ENCODE assay signal across 7 mouse cellular contexts in genomic region chr16:10489904-10490457, GRCm38 (mm10). TPM values are rescaled to one million over a fixed set of nuclear protein-coding genes. Genes with fewer than 3 reads are reported as not detected.
DNase-seq lines count a peak whose midpoint lies in the region; ATAC-seq and TF ChIP-seq lines count a peak whose summit lies in the region.

No protein-coding gene starts in this region.

- no peak for DNase-seq in lung, postnatal 0 days (ENCODE audit: low spot score)
- no peak for DNase-seq in lung, adult 18-20 months
- DNase-seq in limb, embryonic 14.5 days (ENCODE audit: low spot score) = no peak
- DNase-seq in urinary bladder, adult 2 months (ENCODE audit: low spot score) = no peak

- H3K4me1 ChIP-seq in lung, postnatal 0 days (ENCODE audit: insufficient read depth, low read depth, low read length) = no peaks in the 10 kb centered on the region
- H3K4me1 ChIP-seq in forebrain, embryonic 15.5 days = peaks cover 4% of the 10 kb centered on the region
- 0 out of 2 replicates have a peak, but pooled peaks cover 3% of the 10 kb centered on the region for H3K4me1 ChIP-seq in limb, embryonic 14.5 days (ENCODE audit: control insufficient read depth, insufficient read depth, low read length)
- H3K4me1 ChIP-seq in stomach, embryonic 15.5 days = no peaks in the 10 kb centered on the region

- 0 out of 2 replicates have a peak overlapping the region, but pooled peaks have one; percentile 12 for H3K9ac ChIP-seq in lung, postnatal 0 days (replicated peaks; ENCODE audit: low read depth)
- H3K9ac ChIP-seq in forebrain, embryonic 15.5 days (replicated peaks) = no peak overlapping the region
- no peak overlapping the region for H3K9ac ChIP-seq in limb, embryonic 14.5 days (ENCODE audit: low read depth, low read length, severe bottlenecking)
- H3K9ac ChIP-seq in stomach, embryonic 15.5 days = no peak overlapping the region

- no peaks in the 10 kb centered on the region for H3K27me3 ChIP-seq in lung, postnatal 0 days (replicated peaks; ENCODE audit: insufficient read depth, low read length)
- 0 out of 2 replicates have a peak, but pooled peaks cover 5% of the 10 kb centered on the region for H3K27me3 ChIP-seq in forebrain, embryonic 15.5 days
- 0 out of 2 replicates have a peak, but pooled peaks cover 9% of the 10 kb centered on the region for H3K27me3 ChIP-seq in limb, embryonic 14.5 days (ENCODE audit: control insufficient read depth, insufficient read depth, low read length)
- H3K27me3 ChIP-seq in stomach, embryonic 15.5 days (replicated peaks) = no peaks in the 10 kb centered on the region

- no peak for TF ChIP-seq EP300 in lung, postnatal 0 days (IDR thresholded peaks at IDR 0.05)

- H3K4me2 ChIP-seq in lung, postnatal 0 days (replicated peaks; ENCODE audit: low read depth, low read length) = peak overlapping the region; percentile 51
- peak overlapping the region; percentile 17 for H3K4me2 ChIP-seq in forebrain, embryonic 15.5 days (replicated peaks)
- peak overlapping the region; percentile 42 for H3K4me2 ChIP-seq in limb, embryonic 14.5 days (replicated peaks; ENCODE audit: low read depth, low read length, severe bottlenecking)
- peak overlapping the region; percentile 47 for H3K4me2 ChIP-seq in stomach, embryonic 15.5 days

- ATAC-seq in lung, postnatal 0 days = no peak
- no peak for ATAC-seq in forebrain, embryonic 15.5 days (replicated peaks)
- ATAC-seq in limb, embryonic 14.5 days (ENCODE audit: low FRiP score, low read depth) = no peak
- no peak for ATAC-seq in stomach, embryonic 15.5 days (ENCODE audit: insufficient read depth, low FRiP score, low read depth)
- ATAC-seq in megakaryocyte progenitor cell, adult 5-6 weeks (replicated peaks; ENCODE audit: poor library complexity) = no peak

- TF ChIP-seq POLR2A in limb, embryonic 14.5 days (IDR thresholded peaks at IDR 0.05; ENCODE audit: borderline replicate concordance, extremely low read depth, insufficient read depth, insufficient read length) = no peak

- H3K36me3 ChIP-seq in lung, postnatal 0 days (ENCODE audit: insufficient read depth, low read length) = no peaks in the 10 kb centered on the region
- H3K36me3 ChIP-seq in forebrain, embryonic 15.5 days = no peaks in the 10 kb centered on the region
- H3K36me3 ChIP-seq in limb, embryonic 14.5 days (ENCODE audit: control insufficient read depth, insufficient read depth, low read length) = no peaks in the 10 kb centered on the region
- H3K36me3 ChIP-seq in stomach, embryonic 15.5 days = no peaks in the 10 kb centered on the region

- 16% methylated on average over 12 of the region's 14 CpGs for WGBS in lung, postnatal 0 days
- 20% methylated on average over 14 of the region's 14 CpGs for WGBS in forebrain, embryonic 15.5 days
- WGBS in limb, embryonic 14.5 days = 24% methylated on average over 14 of the region's 14 CpGs
- 22% methylated on average over 12 of the region's 14 CpGs for WGBS in stomach, embryonic 15.5 days

- no peak overlapping the region for H3K27ac ChIP-seq in lung, postnatal 0 days (ENCODE audit: low read length)
- no peak overlapping the region for H3K27ac ChIP-seq in forebrain, embryonic 15.5 days (replicated peaks)
- no peak overlapping the region for H3K27ac ChIP-seq in limb, embryonic 14.5 days (replicated peaks; ENCODE audit: low read depth, low read length)
- no peak overlapping the region for H3K27ac ChIP-seq in stomach, embryonic 15.5 days

- no peak for TF ChIP-seq CTCF in lung, postnatal 0 days (IDR thresholded peaks at IDR 0.05)

- H3K9me3 ChIP-seq in lung, postnatal 0 days (ENCODE audit: low read length) = no peaks in the 10 kb centered on the region
- H3K9me3 ChIP-seq in forebrain, embryonic 15.5 days = no peaks in the 10 kb centered on the region
- no peaks in the 10 kb centered on the region for H3K9me3 ChIP-seq in limb, embryonic 14.5 days (ENCODE audit: control insufficient read depth, low read length)
- no peaks in the 10 kb centered on the region for H3K9me3 ChIP-seq in stomach, embryonic 15.5 days

- H3K4me3 ChIP-seq in lung, postnatal 0 days (ENCODE audit: low read depth, low read length) = peak overlapping the region; percentile 24
- peak overlapping the region; percentile 11 for H3K4me3 ChIP-seq in forebrain, embryonic 15.5 days
- H3K4me3 ChIP-seq in limb, embryonic 14.5 days (replicated peaks; ENCODE audit: low read length) = 0 out of 2 replicates have a peak overlapping the region, but pooled peaks have one; percentile 13
- H3K4me3 ChIP-seq in stomach, embryonic 15.5 days (replicated peaks) = peak overlapping the region; percentile 9; the same call in 1 of the 2 replicates

RNA-seq across cellular contexts. Expression of gene Ciita, which starts 10.1 kb away (rescaled TPM):
- polyA plus RNA-seq in lung, postnatal 0 days (2015; fragmentation: Nextera tagmentation; extraction: Ambion mirVana) = 1.3 and 1.4 TPM in 2 replicates
- polyA plus RNA-seq in forebrain, embryonic 15.5 days (2015; fragmentation: Nextera tagmentation; extraction: Ambion mirVana) = 0.37 and 0.51 TPM in 2 replicates
- 0.10 TPM in 2 replicates for polyA plus RNA-seq in limb, embryonic 14.5 days (2012; rRNA removed)
- polyA plus RNA-seq in limb, embryonic 14.5 days (2014; fragmentation: Nextera tagmentation; extraction: Ambion mirVana) = 0.44 and 0.65 TPM in 2 replicates
- 0.24 and 0.40 TPM in 2 replicates for polyA plus RNA-seq in stomach, embryonic 15.5 days (2015; fragmentation: Nextera tagmentation; extraction: Ambion mirVana)
- 0.20 and 0.54 TPM in 2 replicates for total RNA-seq in megakaryocyte progenitor cell, adult 5-6 weeks (2015)
- 0.14 and 1.1 TPM in 2 replicates for total RNA-seq in megakaryocyte progenitor cell, adult 5-6 weeks (2017)
- 3.0 and 4.2 TPM in 2 replicates for polyA plus RNA-seq in urinary bladder, adult 2 months (2012; rRNA removed)

RNA-seq across cellular contexts. Expression of gene Tvp23a, which starts 42.8 kb away (rescaled TPM):
- 1.6 and 1.7 TPM in 2 replicates for polyA plus RNA-seq in lung, postnatal 0 days (2015; fragmentation: Nextera tagmentation; extraction: Ambion mirVana)
- polyA plus RNA-seq in forebrain, embryonic 15.5 days (2015; fragmentation: Nextera tagmentation; extraction: Ambion mirVana) = 52.1 and 53.0 TPM in 2 replicates
- polyA plus RNA-seq in limb, embryonic 14.5 days (2012; rRNA removed) = 17.7 and 20.7 TPM in 2 replicates
- polyA plus RNA-seq in limb, embryonic 14.5 days (2014; fragmentation: Nextera tagmentation; extraction: Ambion mirVana) = 14.0 and 17.1 TPM in 2 replicates
- 7.8 and 9.8 TPM in 2 replicates for polyA plus RNA-seq in stomach, embryonic 15.5 days (2015; fragmentation: Nextera tagmentation; extraction: Ambion mirVana)
- not detected in 2 replicates for total RNA-seq in megakaryocyte progenitor cell, adult 5-6 weeks (2015)
- total RNA-seq in megakaryocyte progenitor cell, adult 5-6 weeks (2017) = 0.03 TPM in 1 of 2 replicates, not detected in the other
- 4.9 and 6.1 TPM in 2 replicates for polyA plus RNA-seq in urinary bladder, adult 2 months (2012; rRNA removed)

RNA-seq across cellular contexts. Expression of gene Dexi, which starts 52.9 kb away (rescaled TPM):
- polyA plus RNA-seq in lung, postnatal 0 days (2015; fragmentation: Nextera tagmentation; extraction: Ambion mirVana) = 19.2 and 19.4 TPM in 2 replicates
- polyA plus RNA-seq in forebrain, embryonic 15.5 days (2015; fragmentation: Nextera tagmentation; extraction: Ambion mirVana) = 18.1 and 18.3 TPM in 2 replicates
- polyA plus RNA-seq in limb, embryonic 14.5 days (2012; rRNA removed) = 51.2 and 79.2 TPM in 2 replicates
- polyA plus RNA-seq in limb, embryonic 14.5 days (2014; fragmentation: Nextera tagmentation; extraction: Ambion mirVana) = 31.5 and 40.4 TPM in 2 replicates
- 19.3 and 22.2 TPM in 2 replicates for polyA plus RNA-seq in stomach, embryonic 15.5 days (2015; fragmentation: Nextera tagmentation; extraction: Ambion mirVana)
- total RNA-seq in megakaryocyte progenitor cell, adult 5-6 weeks (2015) = 5.7 and 7.3 TPM in 2 replicates
- total RNA-seq in megakaryocyte progenitor cell, adult 5-6 weeks (2017) = 3.3 and 6.0 TPM in 2 replicates
- polyA plus RNA-seq in urinary bladder, adult 2 months (2012; rRNA removed) = 32.1 and 35.1 TPM in 2 replicates

RNA-seq across cellular contexts. Expression of gene Clec16a, which starts 55.2 kb away (rescaled TPM):
- 32.0 and 34.6 TPM in 2 replicates for polyA plus RNA-seq in lung, postnatal 0 days (2015; fragmentation: Nextera tagmentation; extraction: Ambion mirVana)
- 71.2 and 77.1 TPM in 2 replicates for polyA plus RNA-seq in forebrain, embryonic 15.5 days (2015; fragmentation: Nextera tagmentation; extraction: Ambion mirVana)
- polyA plus RNA-seq in limb, embryonic 14.5 days (2012; rRNA removed) = 12.5 and 14.6 TPM in 2 replicates
- polyA plus RNA-seq in limb, embryonic 14.5 days (2014; fragmentation: Nextera tagmentation; extraction: Ambion mirVana) = 29.9 and 34.9 TPM in 2 replicates
- 31.0 and 31.5 TPM in 2 replicates for polyA plus RNA-seq in stomach, embryonic 15.5 days (2015; fragmentation: Nextera tagmentation; extraction: Ambion mirVana)
- total RNA-seq in megakaryocyte progenitor cell, adult 5-6 weeks (2015) = 10.8 and 11.5 TPM in 2 replicates
- total RNA-seq in megakaryocyte progenitor cell, adult 5-6 weeks (2017) = 12.6 and 14.6 TPM in 2 replicates
- polyA plus RNA-seq in urinary bladder, adult 2 months (2012; rRNA removed) = 10.0 and 12.8 TPM in 2 replicates
